Mouse (Mus musculus) kidney, postnatal 0 days (tissue): ENCODE results near the gene Ttyh3. TPM values are rescaled to one million over a fixed set of nuclear protein-coding genes. Genes with fewer than 3 reads are reported as not detected.

Source experiments
- ATAC-seq: fragments of 200-750 bp; cut with Nextera tagmentation; replicated peaks from 2 replicates; pipeline ENCODE4 v1.8.0; 2017; ENCODE audit warnings: low read depth, moderate number of reproducible peaks, moderate TSS enrichment, moderate library complexity; ENCODE audit not compliant: low FRiP score
- DNase-seq: peaks from one replicate; pipeline ENCODE4 v3.0.0-alpha.2; 2016; ENCODE audit warnings: low spot score
- H3K27ac ChIP-seq: fragments of 300-500 bp; sonication (generic); 2 replicates; pipeline ENCODE4 v1.5.1; 2014; ENCODE audit warnings: mild to moderate bottlenecking
- H3K27me3 ChIP-seq: fragments of 300-500 bp; sonication (generic); 2 replicates; pipeline ENCODE4 v1.6.1; 2014; ENCODE audit warnings: low read length, mixed read lengths; ENCODE audit not compliant: insufficient read depth
- H3K36me3 ChIP-seq: fragments of 300-500 bp; sonication (generic); 2 replicates; pipeline ENCODE4 v1.6.1; 2014; ENCODE audit warnings: low read length, mixed read lengths; ENCODE audit not compliant: insufficient read depth
- H3K4me1 ChIP-seq: fragments of 300-500 bp; sonication (generic); replicated peaks from 2 replicates; pipeline ENCODE4 v1.6.1; 2014; ENCODE audit warnings: antibody characterized with exemption, low read length, mixed read lengths; ENCODE audit not compliant: insufficient read depth
- H3K4me2 ChIP-seq: fragments of 300-500 bp; sonication (generic); 2 replicates; pipeline ENCODE4 v1.6.1; 2014; ENCODE audit warnings: mild to moderate bottlenecking, low read length, moderate library complexity, mixed read lengths
- H3K4me3 ChIP-seq: fragments of 300-500 bp; sonication (generic); replicated peaks from 2 replicates; pipeline ENCODE4 v1.5.1; 2014; ENCODE audit warnings: low read depth, low read length
- H3K9ac ChIP-seq: fragments of 300-500 bp; sonication (generic); 2 replicates; pipeline ENCODE4 v1.6.1; 2014; ENCODE audit warnings: low read depth, low read length
- H3K9me3 ChIP-seq: fragments of 300-500 bp; sonication (generic); replicated peaks from 2 replicates; pipeline ENCODE4 v1.6.1; 2016; ENCODE audit warnings: low read length, inconsistent platforms, mixed read lengths
- CTCF ChIP-seq: IDR thresholded peaks from 2 replicates; pipeline ENCODE4 v1.5.1; 2016; ENCODE audit warnings: antibody characterized with exemption, low read depth, mild to moderate bottlenecking, moderate library complexity
- WGBS: fragments of 180-500 bp; shearing (Covaris S2); extraction: QIAGEN DNeasy Blood & Tissue Kit; methylation state at CpG from one replicate; pipeline ENCODE4 v1.1.7; 2014; 5-methylcytosine and 5-hydroxymethylcytosine counted together
- polyA plus RNA-seq: library from polyadenylated mRNA; unstranded; fragments of >200 nt; fragmentation: Nextera tagmentation; extraction: Ambion mirVana; gene quantifications from 2 replicates; pipeline ENCODE4 v1.2.1, GENCODE M21; 2015

Gene Ttyh3
- polyA plus RNA-seq, 1 experiment from 2014 or later = 25.3 TPM

DNA sequence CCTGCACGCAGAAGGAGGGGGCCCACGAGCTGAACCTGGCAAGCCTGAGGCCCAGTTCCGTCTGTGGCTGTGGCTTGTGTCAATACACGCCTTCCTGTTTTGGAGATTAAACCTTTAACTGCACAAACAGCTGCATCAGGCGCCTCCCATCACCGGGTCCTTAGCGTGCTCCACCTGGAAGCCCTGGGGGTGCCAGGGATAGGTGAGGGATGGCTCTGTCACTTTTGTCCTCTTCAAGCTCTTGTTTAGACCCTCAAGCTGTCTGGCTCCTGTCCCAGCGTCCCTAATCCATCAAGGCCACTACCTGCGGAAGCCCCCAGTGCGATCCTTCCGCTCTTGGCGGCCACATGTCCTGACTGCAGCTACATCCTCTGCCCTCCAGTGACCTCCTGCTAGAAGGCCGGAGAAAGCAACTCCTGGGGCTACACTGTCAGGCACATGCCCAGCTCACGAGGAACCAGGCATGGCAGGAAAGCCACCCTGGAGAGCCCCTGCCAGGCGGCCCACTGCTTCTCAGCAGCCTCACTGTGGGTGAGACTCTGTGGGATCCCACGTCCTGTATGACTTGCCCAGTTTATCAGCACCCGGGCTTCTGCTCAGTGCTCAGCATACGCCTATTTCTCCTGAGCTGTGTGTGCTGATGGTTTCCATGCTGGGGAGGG is 51.8 kb downstream of the Ttyh3 start:
- 57% methylated on average over 18 of the region's 18 CpGs for WGBS
- no peak for DNase-seq
- no peak overlapping the region for H3K9ac ChIP-seq

DNA sequence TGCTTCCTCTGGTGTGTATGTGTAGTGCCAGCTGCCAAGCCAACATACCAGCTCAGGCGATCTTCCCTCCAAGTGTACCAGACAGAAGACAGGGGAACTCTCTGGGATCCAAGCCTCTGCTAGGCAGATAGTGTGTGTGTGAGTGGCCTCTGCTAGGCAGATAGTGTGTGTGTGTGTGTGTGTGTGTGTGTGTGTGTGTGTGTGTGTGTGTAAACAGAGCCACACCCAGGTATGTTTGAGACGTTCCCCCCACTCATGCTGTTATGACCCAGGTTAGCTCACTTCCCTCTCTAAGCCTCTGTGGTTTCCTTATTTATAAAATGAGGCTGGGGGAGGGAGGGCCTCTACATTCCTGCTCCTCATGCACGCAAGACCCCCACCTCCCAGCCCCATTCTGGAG is 52.4 kb downstream of the Ttyh3 start:
- ATAC-seq (no peak; the same call in 1 of the 2 replicates), DNase-seq (no peak)
- H3K36me3 ChIP-seq = no peaks in the 10 kb centered on the region
- H3K4me3 ChIP-seq = no peak overlapping the region
- no peak for TF ChIP-seq CTCF
- H3K9ac ChIP-seq = no peak overlapping the region
- no peaks in the 10 kb centered on the region for H3K27me3 ChIP-seq
- H3K4me1 ChIP-seq = 0 out of 2 replicates have a peak, but pooled peaks cover 4% of the 10 kb centered on the region
- WGBS = 42% methylated on average over 3 of the region's 3 CpGs
- H3K9me3 ChIP-seq = no peaks in the 10 kb centered on the region
- H3K27ac ChIP-seq = peak overlapping the region; percentile 9; the same call in 1 of the 2 replicates
- H3K4me2 ChIP-seq = no peak overlapping the region

More for the DNA sequence above, 51.8 kb downstream of the Ttyh3 start:
- ATAC-seq = no peak
- H3K9me3 ChIP-seq = no peaks in the 10 kb centered on the region
- no peak overlapping the region for H3K4me2 ChIP-seq
- no peaks in the 10 kb centered on the region for H3K36me3 ChIP-seq
- H3K4me3 ChIP-seq = no peak overlapping the region
- 0 out of 2 replicates have a peak, but pooled peaks cover 4% of the 10 kb centered on the region for H3K4me1 ChIP-seq
- no peak for TF ChIP-seq CTCF
- H3K27ac ChIP-seq = peak overlapping the region; percentile 13; the same call in 1 of the 2 replicates
- H3K27me3 ChIP-seq = no peaks in the 10 kb centered on the region

DNA sequence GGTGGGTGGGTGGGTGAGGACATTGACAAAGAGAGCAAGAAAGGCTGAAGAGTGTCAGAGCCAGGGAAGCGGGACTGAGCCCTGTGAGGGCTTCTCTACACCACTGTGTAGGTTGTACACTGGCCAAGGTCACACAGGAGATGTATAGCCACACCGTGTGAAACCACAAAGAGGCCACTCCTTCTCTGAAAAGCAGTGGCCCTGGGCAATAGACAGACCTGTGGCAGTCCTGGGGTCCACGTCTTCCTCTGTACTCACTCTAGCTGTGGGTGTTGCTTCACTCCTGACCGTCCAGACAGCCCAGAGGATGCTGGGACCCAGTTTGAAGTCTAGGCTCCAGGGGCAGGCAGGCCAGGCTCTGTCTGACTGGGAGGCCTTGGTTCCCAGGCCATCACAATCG is 54.0 kb downstream of the Ttyh3 start:
- Histone ChIP-seq H3K4me2 (no peak overlapping the region), H3K9ac (no peak overlapping the region), H3K27me3 (no peaks in the 10 kb centered on the region), H3K4me1 (0 out of 2 replicates have a peak, but pooled peaks cover 4% of the 10 kb centered on the region), H3K27ac (no peak overlapping the region), H3K36me3 (no peaks in the 10 kb centered on the region), H3K4me3 (no peak overlapping the region), H3K9me3 (no peaks in the 10 kb centered on the region)
- ATAC-seq (no peak), DNase-seq (no peak)
- WGBS = 82% methylated on average over 5 of the region's 5 CpGs
- TF ChIP-seq CTCF = no peak

DNA sequence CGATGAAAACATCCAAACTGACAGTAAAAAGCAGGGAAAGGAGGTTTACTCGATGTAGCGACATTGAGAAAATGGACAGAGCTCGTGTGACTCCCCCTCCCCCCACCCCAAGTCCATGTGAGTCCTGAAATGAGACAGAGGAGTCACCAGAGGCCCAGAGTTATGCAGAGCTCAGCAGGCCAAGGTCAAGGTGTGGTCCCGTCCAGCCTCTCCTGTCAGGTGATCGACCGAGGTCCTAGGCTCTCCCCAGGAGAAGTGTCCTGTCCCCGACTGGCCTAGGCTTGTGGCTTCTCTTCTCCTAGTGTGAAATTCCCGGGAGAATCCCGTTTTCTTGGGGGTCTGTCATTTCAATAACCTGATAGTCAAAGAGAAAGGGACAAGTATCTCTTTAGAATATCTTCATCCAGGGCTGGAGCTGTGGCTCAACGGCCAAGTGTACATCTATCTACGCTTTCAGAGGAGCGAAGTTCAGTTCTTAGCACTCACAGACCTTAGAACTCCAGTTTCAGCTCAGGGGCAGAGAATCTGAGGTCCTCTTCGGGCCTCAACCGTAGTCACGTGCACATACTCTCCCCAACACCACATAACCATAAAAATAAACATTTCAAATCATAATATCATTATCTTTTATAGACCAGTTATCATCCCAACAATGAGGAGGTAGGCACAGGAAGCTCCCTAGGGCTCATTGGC is 59.6 kb downstream of the Ttyh3 start:
- WGBS = 85% methylated on average over 16 of the region's 16 CpGs
- H3K9me3 ChIP-seq = no peaks in the 10 kb centered on the region
- 0 out of 2 replicates have a peak, but pooled peaks cover 2% of the 10 kb centered on the region for H3K4me1 ChIP-seq
- H3K9ac ChIP-seq = no peak overlapping the region
- H3K36me3 ChIP-seq = no peaks in the 10 kb centered on the region
- no peak for ATAC-seq
- no peaks in the 10 kb centered on the region for H3K27me3 ChIP-seq
- H3K4me2 ChIP-seq = no peak overlapping the region
- H3K4me3 ChIP-seq = no peak overlapping the region
- no peak overlapping the region for H3K27ac ChIP-seq
- no peak for TF ChIP-seq CTCF
- no peak for DNase-seq

- no peaks in the 10 kb centered on the region for H3K36me3 ChIP-seq
- H3K4me3 ChIP-seq = no peak overlapping the region
- H3K9ac ChIP-seq = no peak overlapping the region
- no peaks in the 10 kb centered on the region for H3K27me3 ChIP-seq
- no peak overlapping the region for H3K27ac ChIP-seq
- no peak overlapping the region for H3K4me2 ChIP-seq
- 38% methylated on average over 6 of the region's 6 CpGs for WGBS
- no peak for TF ChIP-seq CTCF
- H3K4me1 ChIP-seq = peaks cover 21% of the 10 kb centered on the region
- no peaks in the 10 kb centered on the region for H3K9me3 ChIP-seq
- ATAC-seq (no peak), DNase-seq (no peak)
Observed at GRCm38 (mm10) chr5:140583732-140584368, 65.0 kb downstream of the Ttyh3 start.

GRCm38 (mm10) chr5:140582995-140583731 is 65.7 kb downstream of the Ttyh3 start:
- Histone ChIP-seq H3K27me3 (no peaks in the 10 kb centered on the region), H3K4me1 (peaks cover 21% of the 10 kb centered on the region), H3K4me3 (no peak overlapping the region), H3K36me3 (no peaks in the 10 kb centered on the region), H3K4me2 (no peak overlapping the region), H3K27ac (no peak overlapping the region), H3K9me3 (no peaks in the 10 kb centered on the region), H3K9ac (no peak overlapping the region)
- ATAC-seq (no peak), DNase-seq (no peak)
- no peak for TF ChIP-seq CTCF
- WGBS = 39% methylated on average over 8 of the region's 8 CpGs
